Mouse (Mus musculus) megakaryocyte, embryonic 14.5 days (primary cell): Measurements from ENCODE around the gene Fgf18.

Experiments
- FLI1 ChIP-seq: IDR thresholded peaks from 2 replicates; pipeline ENCODE4 v1.6.1; 2012; ENCODE audit warnings: low read length, inconsistent platforms, mixed read lengths
- GATA1 ChIP-seq: IDR thresholded peaks from 3 replicates; pipeline ENCODE4 v1.6.1; 2012; ENCODE audit warnings: mixed read lengths, low read length, inconsistent platforms, borderline replicate concordance

DNA sequence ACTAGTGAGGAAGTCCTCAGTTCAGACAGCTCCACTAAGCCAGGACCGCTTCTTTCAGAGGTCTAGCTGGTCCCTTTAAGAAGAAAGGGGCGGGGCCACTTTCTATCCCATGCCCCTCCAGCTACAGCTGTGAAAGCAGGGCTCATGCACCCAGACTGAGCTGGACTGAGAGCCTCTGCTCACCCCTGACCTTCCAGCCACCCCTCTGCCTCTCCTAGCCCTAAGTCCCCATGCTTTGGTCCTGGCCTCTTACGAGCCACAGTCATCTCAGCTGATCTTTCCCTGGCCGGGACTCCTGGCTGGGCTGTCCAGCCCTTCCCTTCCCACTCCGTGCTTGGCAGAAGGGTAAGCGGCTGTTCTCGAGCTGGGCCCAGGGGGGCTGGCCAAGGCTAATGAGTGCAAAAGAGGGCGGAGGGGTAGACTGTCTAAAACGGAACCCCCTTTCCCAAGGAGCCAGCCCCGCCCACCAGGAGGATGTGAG is 47.1 kb downstream of the Fgf18 start:
- TF ChIP-seq GATA1, result no peak
- no peak for TF ChIP-seq FLI1
